Mouse (Mus musculus) ovary, postnatal 36 days (tissue): ENCODE results near the gene R3hdml.

Source experiments
- DNase-seq: peaks from one replicate; pipeline ENCODE4 v3.0.0; 2022; ENCODE audit warnings: low spot score, mixed read lengths

Gene R3hdml

DNA sequence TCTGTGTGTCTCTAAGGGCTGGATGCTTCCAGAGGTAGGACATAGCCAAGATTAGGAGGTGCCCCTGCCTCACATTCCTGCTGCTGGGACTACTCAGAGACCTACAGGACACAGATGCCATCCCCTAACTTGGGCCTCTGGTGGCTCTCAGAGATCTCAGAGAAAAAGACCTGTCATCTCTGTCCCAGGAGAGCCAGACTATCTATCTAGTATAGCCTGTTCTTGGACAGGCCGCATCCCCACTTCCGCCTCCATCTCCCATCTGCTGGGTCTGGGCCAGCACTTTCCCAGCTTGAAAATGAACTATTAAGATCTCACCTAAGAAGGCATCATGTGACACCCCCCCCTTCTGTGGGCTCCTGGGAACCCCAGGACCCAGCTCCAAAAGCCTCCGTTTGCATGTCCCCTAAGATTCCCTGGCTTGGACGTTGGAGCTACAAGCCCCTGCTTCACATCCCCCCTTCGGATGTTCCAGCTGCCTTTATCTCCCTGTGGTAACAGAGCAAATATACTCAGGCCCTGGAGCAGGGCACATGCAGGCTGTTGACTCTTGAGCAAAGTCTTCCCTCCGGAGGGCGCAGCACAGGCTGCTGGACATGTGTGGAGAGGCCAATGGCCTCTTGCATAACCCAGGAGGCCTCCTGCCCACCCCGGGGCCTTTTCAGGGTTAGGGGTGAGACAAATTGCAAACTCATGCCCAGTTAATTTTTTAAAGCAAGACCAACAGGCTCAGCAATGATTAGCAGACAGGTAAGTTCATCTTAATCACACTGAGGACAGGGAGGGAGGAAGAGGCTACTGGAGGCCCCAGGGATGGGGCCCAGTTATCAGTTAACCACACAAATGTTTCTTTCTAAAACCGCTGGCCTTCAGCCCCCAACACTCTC lies 48.4 kb downstream of the R3hdml start:
- no peak for DNase-seq

DNA sequence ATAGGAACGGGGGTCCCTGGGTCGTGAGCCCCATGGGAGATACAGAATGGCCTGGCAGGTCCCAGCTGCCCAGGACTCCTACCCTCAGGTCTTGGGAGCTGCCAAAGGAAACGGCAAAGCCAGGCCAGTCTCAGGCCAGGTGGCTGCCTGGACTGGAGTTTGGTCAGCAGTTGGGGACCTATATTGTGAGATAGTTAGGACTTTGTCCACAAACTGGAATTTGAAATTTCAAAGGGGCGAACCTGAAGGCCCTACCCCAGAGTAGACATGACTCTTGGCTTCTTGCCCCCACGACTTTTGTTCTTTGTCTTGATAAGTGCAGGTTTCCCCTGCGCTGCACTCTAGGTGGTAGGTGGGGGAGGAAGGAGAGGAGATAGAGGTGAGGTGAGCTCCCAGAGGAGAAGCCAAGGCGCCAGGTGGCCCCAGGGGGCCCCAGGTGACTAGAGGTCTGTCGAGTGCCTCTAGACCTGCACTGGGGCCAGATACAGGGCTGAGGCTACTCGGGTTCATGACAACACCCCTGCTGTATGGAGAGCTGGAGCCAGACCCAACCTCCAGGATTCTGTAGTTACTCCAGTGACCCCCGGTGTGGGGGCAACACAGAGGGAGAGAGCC lies 49.6 kb downstream of the R3hdml start:
- no peak for DNase-seq

DNA sequence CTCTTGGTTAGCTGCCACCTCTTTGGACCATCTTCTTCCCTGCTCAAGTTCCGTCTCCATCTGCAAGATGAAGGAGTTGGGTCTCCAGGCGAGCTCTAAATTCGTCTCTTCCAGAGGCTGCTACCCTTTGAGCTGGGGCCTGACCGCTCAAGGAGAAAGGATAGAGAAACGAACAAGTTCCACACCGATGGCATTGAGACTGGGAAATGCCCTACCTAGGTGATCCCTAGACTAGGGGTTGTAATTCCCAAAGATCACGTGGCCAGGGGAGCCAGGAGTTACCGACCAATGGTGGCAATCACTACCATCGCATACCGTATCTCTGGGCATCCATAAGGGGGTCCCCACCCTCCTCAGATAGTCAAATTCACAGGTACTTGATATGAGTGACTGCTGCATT lies 50.6 kb downstream of the R3hdml start:
- no peak for DNase-seq

DNA sequence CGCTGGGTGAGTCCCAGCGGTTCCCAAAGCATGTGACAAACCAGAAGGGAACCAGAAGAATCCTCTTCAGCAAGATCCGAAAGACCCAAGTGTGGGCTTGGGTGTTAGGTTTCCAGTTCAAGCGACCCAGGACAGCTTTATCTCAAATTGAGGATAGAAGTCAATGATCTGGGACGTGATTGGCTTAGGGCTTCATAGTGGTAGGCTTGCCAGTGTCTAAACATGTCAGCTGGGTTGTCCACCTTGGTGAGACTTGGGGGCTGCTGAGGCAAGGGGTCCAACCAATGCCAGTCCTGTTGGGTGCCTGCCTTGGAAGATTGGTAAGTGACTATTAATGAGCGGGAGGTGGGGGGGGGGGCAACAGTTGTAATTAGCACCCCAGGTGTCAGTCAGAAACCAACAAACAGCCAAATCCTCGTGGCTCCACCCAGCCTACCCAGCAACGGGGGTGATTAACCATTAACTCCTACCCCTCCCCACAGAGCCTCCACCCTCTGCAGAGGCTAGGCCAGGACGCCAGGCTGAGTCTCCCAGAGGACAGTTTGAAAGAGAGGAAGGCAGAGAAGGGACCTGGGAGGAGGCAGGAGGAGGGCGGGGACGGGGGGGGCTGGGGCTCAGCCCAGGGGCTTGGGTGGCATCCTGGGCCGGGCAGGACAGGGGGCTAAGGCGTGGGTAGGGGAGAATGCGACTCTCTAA lies 54.7 kb downstream of the R3hdml start:
- DNase-seq: no peak

DNA sequence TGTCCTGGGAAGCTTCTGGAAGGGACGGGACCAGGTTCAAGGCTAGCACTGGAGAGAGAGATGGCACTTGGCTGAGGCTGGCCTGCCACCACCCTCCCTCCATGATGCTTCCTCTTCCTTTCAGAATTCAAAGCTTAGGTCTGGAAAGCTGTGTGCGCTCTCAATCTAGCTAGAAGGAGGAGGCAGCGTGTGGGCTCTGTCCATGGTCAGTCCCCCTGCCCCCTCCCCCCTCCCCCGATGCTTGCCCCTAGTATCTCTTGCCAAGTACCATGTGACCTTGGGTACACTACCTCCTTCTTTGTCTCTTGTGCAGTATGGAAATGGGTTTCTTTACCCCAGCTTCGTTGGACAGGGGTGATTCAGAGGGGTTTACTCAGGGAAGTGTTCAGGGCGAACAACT lies 56.7 kb downstream of the R3hdml start:
- DNase-seq: no peak

DNA sequence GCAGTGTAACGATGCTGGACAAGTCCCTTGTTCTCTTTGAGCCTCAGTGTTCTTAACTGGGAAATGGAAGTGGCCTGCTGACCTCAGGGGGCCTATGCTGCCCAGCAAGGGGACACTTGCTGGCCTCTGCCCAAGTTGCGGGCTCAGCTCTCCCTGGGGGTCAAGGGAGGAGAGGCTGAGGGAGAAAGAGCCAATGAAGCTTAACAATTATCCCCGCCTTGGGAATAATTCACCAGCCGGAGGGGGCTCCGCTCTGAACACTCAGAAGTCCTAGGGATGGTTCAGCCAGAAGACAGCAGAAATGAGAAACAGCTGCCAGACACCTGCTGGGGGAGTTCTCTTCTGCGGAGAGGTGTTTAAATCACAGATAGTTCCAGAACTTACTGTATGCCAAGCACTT lies 57.7 kb downstream of the R3hdml start:
- no peak for DNase-seq
